Mouse (Mus musculus) forebrain, postnatal 0 days (tissue): ENCODE measurements around the gene Llgl2. TPM values are rescaled to one million over a fixed set of nuclear protein-coding genes. Genes with fewer than 3 reads are reported as not detected.

ENCODE experiments used
- ATAC-seq: fragments of 200-750 bp; cut with Nextera tagmentation; 2 replicates; pipeline ENCODE4 v1.8.0; 2017; ENCODE audit warnings: mild to moderate bottlenecking, moderate library complexity
- DNase-seq: peaks from one replicate; pipeline ENCODE4 v3.0.0-alpha.2; 2015
- H3K27ac ChIP-seq: fragments of 300-500 bp; sonication (generic); 2 replicates; pipeline ENCODE4 v1.5.1; 2014; ENCODE audit warnings: low read depth, mild to moderate bottlenecking, antibody characterized with exemption, low read length, moderate library complexity, mixed read lengths
- H3K27me3 ChIP-seq: fragments of 300-500 bp; sonication (generic); 2 replicates; pipeline ENCODE4 v1.6.1; 2014; ENCODE audit warnings: mild to moderate bottlenecking, low read length, mixed read lengths; ENCODE audit not compliant: insufficient read depth
- H3K36me3 ChIP-seq: fragments of 300-500 bp; sonication (generic); 2 replicates; pipeline ENCODE4 v1.6.1; 2014; ENCODE audit warnings: mild to moderate bottlenecking, moderate library complexity; ENCODE audit not compliant: insufficient read depth
- H3K4me1 ChIP-seq: fragments of 300-500 bp; sonication (generic); 2 replicates; pipeline ENCODE4 v1.6.1; 2014; ENCODE audit warnings: antibody characterized with exemption; ENCODE audit not compliant: insufficient read depth
- H3K4me2 ChIP-seq: fragments of 300-500 bp; sonication (generic); 2 replicates; pipeline ENCODE4 v1.6.1; 2014; ENCODE audit warnings: low read depth, mild to moderate bottlenecking, moderate library complexity
- H3K4me3 ChIP-seq: fragments of 300-500 bp; sonication (generic); 2 replicates; pipeline ENCODE4 v1.5.1; 2014; ENCODE audit warnings: low read depth, low read length, mixed read lengths
- H3K9ac ChIP-seq: fragments of 300-500 bp; sonication (generic); 2 replicates; pipeline ENCODE4 v1.6.1; 2014; ENCODE audit warnings: mild to moderate bottlenecking
- H3K9me3 ChIP-seq: fragments of 300-500 bp; sonication (generic); 2 replicates; pipeline ENCODE4 v1.6.1; 2016; ENCODE audit warnings: low read length
- CTCF ChIP-seq: sonication (generic); IDR thresholded peaks from 2 replicates; pipeline ENCODE4 v1.5.1; 2016; ENCODE audit warnings: antibody characterized with exemption, control low read depth, low read depth
- WGBS: fragments of 180-500 bp; shearing (Covaris S2); extraction: QIAGEN DNeasy Blood & Tissue Kit; methylation state at CpG from one replicate; pipeline ENCODE4 v1.1.7; 2014; 5-methylcytosine and 5-hydroxymethylcytosine counted together
- polyA plus RNA-seq: library from polyadenylated mRNA; unstranded; fragments of >200 nt; fragmentation: Nextera tagmentation; extraction: Ambion mirVana; gene quantifications from 2 replicates; pipeline ENCODE4 v1.2.1, GENCODE M21; 2015
- total RNA-seq: library from RNA; depleted of rRNA; stranded (reverse); fragments of >200 nt; gene quantifications from 2 replicates; pipeline ENCODE4 v1.2.3, GENCODE M21; 2014

The Llgl2 gene
- total and polyA plus RNA-seq, 2 experiments from 2014 or later, result 1.1 to 4.0 TPM

- H3K36me3 ChIP-seq, result no peaks in the 10 kb centered on the region
- TF ChIP-seq CTCF, result no peak
- no peak overlapping the region for H3K4me3 ChIP-seq
These were observed 5.2 kb downstream of the Llgl2 start for GRCm38 (mm10) chr11:115829036-115829435.

GRCm38 (mm10) chr11:115830550-115831325 is 6.9 kb downstream of the Llgl2 start:
- no peaks in the 10 kb centered on the region for H3K9me3 ChIP-seq
- WGBS, result 26% methylated on average over 25 of the region's 25 CpGs
- no peak overlapping the region for H3K4me2 ChIP-seq

More at GRCm38 (mm10) chr11:115829036-115829435, 5.2 kb downstream of the Llgl2 start:
- WGBS, result 69% methylated on average over 4 of the region's 4 CpGs
- Histone ChIP-seq H3K4me1 (no peaks in the 10 kb centered on the region), H3K27me3 (peaks cover 15% of the 10 kb centered on the region), H3K9me3 (no peaks in the 10 kb centered on the region), H3K27ac (no peak overlapping the region), H3K4me2 (no peak overlapping the region), H3K9ac (no peak overlapping the region)
- ATAC-seq (no peak), DNase-seq (no peak)

GRCm38 (mm10) chr11:115831518-115831917 is 7.7 kb downstream of the Llgl2 start:
- no peak for TF ChIP-seq CTCF
- 56% methylated on average over 3 of the region's 3 CpGs for WGBS
- Histone ChIP-seq H3K36me3 (no peaks in the 10 kb centered on the region), H3K9me3 (no peaks in the 10 kb centered on the region), H3K9ac (no peak overlapping the region), H3K4me2 (no peak overlapping the region), H3K27me3 (peaks cover 7% of the 10 kb centered on the region), H3K27ac (no peak overlapping the region), H3K4me1 (no peaks in the 10 kb centered on the region), H3K4me3 (no peak overlapping the region)
- no peak for DNase-seq
- ATAC-seq, result no peak

More at GRCm38 (mm10) chr11:115830550-115831325, 6.9 kb downstream of the Llgl2 start:
- peaks cover 7% of the 10 kb centered on the region for H3K27me3 ChIP-seq
- H3K9ac ChIP-seq, result no peak overlapping the region
- no peak for ATAC-seq
- H3K4me3 ChIP-seq, result no peak overlapping the region
- no peak for DNase-seq
- H3K27ac ChIP-seq, result no peak overlapping the region
- no peaks in the 10 kb centered on the region for H3K36me3 ChIP-seq
- TF ChIP-seq CTCF, result no peak
- H3K4me1 ChIP-seq, result no peaks in the 10 kb centered on the region

DNA sequence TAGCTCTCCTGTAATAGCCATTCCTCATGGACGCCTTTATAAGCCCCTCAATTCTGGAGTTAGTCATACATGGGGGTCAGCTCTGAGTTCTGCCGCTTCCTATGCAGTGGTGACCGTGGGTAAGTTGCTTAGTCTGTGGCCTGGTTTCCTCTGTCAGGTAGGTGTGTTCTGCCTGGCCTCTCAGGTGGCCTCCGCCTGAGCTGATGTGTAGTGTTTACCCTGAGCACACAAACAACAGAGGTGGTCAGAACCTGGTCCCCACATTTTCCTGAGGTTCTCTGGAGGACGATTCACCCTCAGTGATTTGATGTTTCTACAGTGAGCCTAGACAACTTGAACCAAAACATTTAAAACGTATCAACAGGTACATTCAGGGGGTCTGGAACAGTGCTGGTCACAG is 8.2 kb downstream of the Llgl2 start:
- Histone ChIP-seq H3K36me3 (no peaks in the 10 kb centered on the region), H3K27me3 (peaks cover 7% of the 10 kb centered on the region), H3K27ac (no peak overlapping the region), H3K4me2 (no peak overlapping the region), H3K9me3 (no peaks in the 10 kb centered on the region), H3K9ac (no peak overlapping the region), H3K4me3 (no peak overlapping the region), H3K4me1 (no peaks in the 10 kb centered on the region)
- no peak for ATAC-seq
- TF ChIP-seq CTCF, result no peak
- WGBS, result 76% methylated on average over 6 of the region's 6 CpGs
- no peak for DNase-seq

DNA sequence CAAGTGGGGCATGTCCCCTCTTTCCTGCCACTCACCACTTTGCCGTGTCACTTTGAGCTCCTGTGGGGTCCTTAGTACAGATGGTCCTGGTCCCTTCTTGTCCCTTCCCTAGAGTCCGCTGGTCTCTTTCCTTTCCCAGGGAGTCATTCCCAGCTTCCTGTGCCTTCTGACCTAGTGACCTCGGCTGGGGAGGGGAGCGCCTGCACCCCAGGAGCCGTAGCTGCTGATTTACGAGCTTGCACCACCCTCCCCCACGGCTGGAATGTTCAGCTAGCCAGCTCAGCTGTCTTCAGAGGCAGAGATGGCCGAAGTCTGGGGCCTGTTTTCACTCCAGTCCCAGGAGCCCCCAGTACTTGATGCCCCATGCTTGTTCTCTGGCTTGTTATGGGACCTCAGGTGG is 8.7 kb downstream of the Llgl2 start:
- ATAC-seq (no peak), DNase-seq (no peak)
- Histone ChIP-seq H3K36me3 (no peaks in the 10 kb centered on the region), H3K27ac (no peak overlapping the region), H3K27me3 (peaks cover 7% of the 10 kb centered on the region), H3K9ac (no peak overlapping the region), H3K9me3 (no peaks in the 10 kb centered on the region), H3K4me2 (no peak overlapping the region), H3K4me1 (no peaks in the 10 kb centered on the region), H3K4me3 (no peak overlapping the region)
- WGBS, result 28% methylated on average over 8 of the region's 8 CpGs
- TF ChIP-seq CTCF, result no peak

GRCm38 (mm10) chr11:115833021-115833513 is 9.2 kb downstream of the Llgl2 start:
- H3K36me3 ChIP-seq, result no peaks in the 10 kb centered on the region
- H3K4me1 ChIP-seq, result no peaks in the 10 kb centered on the region
- H3K9me3 ChIP-seq, result no peaks in the 10 kb centered on the region
- H3K4me2 ChIP-seq, result no peak overlapping the region
- ATAC-seq, result no peak
- 26% methylated on average over 8 of the region's 8 CpGs for WGBS
- no peak for DNase-seq
- H3K9ac ChIP-seq, result no peak overlapping the region
- no peak overlapping the region for H3K27ac ChIP-seq
- H3K27me3 ChIP-seq, result peaks cover 7% of the 10 kb centered on the region; the same call in 1 of the 2 replicates
- TF ChIP-seq CTCF, result no peak
- H3K4me3 ChIP-seq, result no peak overlapping the region

DNA sequence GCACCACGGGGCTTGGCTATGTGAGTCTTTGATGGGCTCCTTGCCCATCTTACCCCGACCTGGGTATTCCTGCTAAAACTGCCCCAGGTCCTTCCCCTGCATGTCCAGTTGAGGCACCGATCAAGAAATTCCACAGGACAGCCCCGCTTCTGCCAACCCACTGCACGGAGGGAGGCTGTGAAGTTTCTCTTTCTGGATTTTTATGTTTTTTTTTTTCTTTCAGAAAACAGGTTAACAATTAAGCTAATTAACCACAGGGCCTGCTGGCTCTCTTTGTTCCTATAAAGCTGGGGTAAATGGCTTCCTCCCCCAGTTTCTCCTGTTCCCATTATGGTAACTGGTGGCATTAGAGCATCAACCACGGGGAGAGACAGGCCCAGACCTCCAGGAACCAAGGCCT is 10.2 kb downstream of the Llgl2 start:
- H3K4me1 ChIP-seq, result no peaks in the 10 kb centered on the region
- H3K27ac ChIP-seq, result no peak overlapping the region
- H3K4me3 ChIP-seq, result no peak overlapping the region
- H3K36me3 ChIP-seq, result no peaks in the 10 kb centered on the region
- H3K9me3 ChIP-seq, result no peaks in the 10 kb centered on the region
- H3K4me2 ChIP-seq, result no peak overlapping the region
- no peak overlapping the region for H3K9ac ChIP-seq
- H3K27me3 ChIP-seq, result peaks cover 7% of the 10 kb centered on the region; the same call in 1 of the 2 replicates
- WGBS, result 51% methylated on average over 6 of the region's 6 CpGs
- TF ChIP-seq CTCF, result no peak
- DNase-seq (no peak), ATAC-seq (no peak)
